Mouse (Mus musculus): ENCODE data around the gene Thyn1.

- no peak for TF ChIP-seq GATA1 (IDR thresholded peaks at IDR 0.05; ENCODE audit: borderline replicate concordance, low read length)
- TF ChIP-seq FLI1 (IDR thresholded peaks at IDR 0.05; ENCODE audit: low read length) = no peak
Observed at GRCm38 (mm10) chr9:26997062-26997461, 2.4 kb upstream of the Thyn1 start.

Data from megakaryocyte, embryonic 14.5 days (primary cell).